Mouse (Mus musculus): ENCODE measurements around the gene Smim22. TPM values are rescaled to one million over a fixed set of nuclear protein-coding genes. Genes with fewer than 3 reads are reported as not detected.

The Smim22 gene
- total RNA-seq, 1 experiment: 1.9 TPM

- Histone ChIP-seq H3K9me3 (ENCODE audit: control insufficient read depth, insufficient read depth, low read depth, low read length) (no peaks in the 10 kb centered on the region), H3K27ac (ENCODE audit: insufficient read depth, low read depth, low read length, poor library complexity, severe bottlenecking) (no peak overlapping the region), H3K4me3 (ENCODE audit: insufficient read depth in 1 of 2, low read depth in 1 of 2, low read length in 2 of 2, poor library complexity in 1 of 2, severe bottlenecking in 1 of 2) (no peak overlapping the region), H3K36me3 (ENCODE audit: control insufficient read depth, insufficient read depth, low read length, poor library complexity, severe bottlenecking) (peaks cover 44% of the 10 kb centered on the region), H3K9ac (ENCODE audit: insufficient read depth, low read depth, low read length, poor library complexity, severe bottlenecking) (no peak overlapping the region), H3K4me1 (ENCODE audit: control insufficient read depth in 2 of 2, insufficient read depth in 2 of 2, low read length in 2 of 2, poor library complexity in 1 of 2) (peaks cover 11 to 13% of the 10 kb centered on the region in 2 experiments)
- no peak for DNase-seq (ENCODE audit: low read depth, low spot score)
- in situ Hi-C loops (cut with MboI; ENCODE audit: low sequenced_read_pairs in 2 of 2, unreplicated experiment in 2 of 2): no loop called here
- TF ChIP-seq ZNF384 (IDR thresholded peaks at IDR 0.05; ENCODE audit: low read depth, low read length) (no peak), HCFC1 (IDR thresholded peaks at IDR 0.05; ENCODE audit: borderline replicate concordance, insufficient read depth, low read length) (no peak), ZC3H11A (IDR thresholded peaks at IDR 0.05; ENCODE audit: borderline replicate concordance, low read depth, low read length) (no peak), CHD2 (IDR thresholded peaks at IDR 0.05; ENCODE audit: low read depth, low read length) (no peak), MAFK (IDR thresholded peaks at IDR 0.05; ENCODE audit: insufficient read depth, low read depth, low read length) (no peak)
Measured at GRCm38 (mm10) chr16:5014578-5014977, 7.5 kb downstream of the Smim22 start.

- Histone ChIP-seq H3K9ac (ENCODE audit: insufficient read depth, low read depth, low read length, poor library complexity, severe bottlenecking) (no peak overlapping the region), H3K9me3 (ENCODE audit: control insufficient read depth, insufficient read depth, low read depth, low read length) (no peaks in the 10 kb centered on the region), H3K4me3 (ENCODE audit: insufficient read depth in 1 of 2, low read depth in 1 of 2, low read length in 2 of 2, poor library complexity in 1 of 2, severe bottlenecking in 1 of 2) (no peak overlapping the region), H3K4me1 (ENCODE audit: control insufficient read depth in 2 of 2, insufficient read depth in 2 of 2, low read length in 2 of 2, poor library complexity in 1 of 2) (no peaks in the 10 kb centered on the region), H3K27ac (ENCODE audit: insufficient read depth, low read depth, low read length, poor library complexity, severe bottlenecking) (no peak overlapping the region), H3K36me3 (ENCODE audit: control insufficient read depth, insufficient read depth, low read length, poor library complexity, severe bottlenecking) (peaks cover 41% of the 10 kb centered on the region)
- TF ChIP-seq HCFC1 (IDR thresholded peaks at IDR 0.05; ENCODE audit: borderline replicate concordance, insufficient read depth, low read length) (no peak), CHD2 (IDR thresholded peaks at IDR 0.05; ENCODE audit: low read depth, low read length) (no peak), ZC3H11A (IDR thresholded peaks at IDR 0.05; ENCODE audit: borderline replicate concordance, low read depth, low read length) (no peak), ZNF384 (IDR thresholded peaks at IDR 0.05; ENCODE audit: low read depth, low read length) (no peak), MAFK (IDR thresholded peaks at IDR 0.05; ENCODE audit: insufficient read depth, low read depth, low read length) (no peak)
- DNase-seq (ENCODE audit: low read depth, low spot score): no peak
- in situ Hi-C loops (cut with MboI; ENCODE audit: low sequenced_read_pairs in 2 of 2, unreplicated experiment in 2 of 2): no loop called here
Measured at GRCm38 (mm10) chr16:5024021-5024420, 16.9 kb downstream of the Smim22 start.

- Histone ChIP-seq H3K9ac (ENCODE audit: insufficient read depth, low read depth, low read length, poor library complexity, severe bottlenecking) (no peak overlapping the region), H3K9me3 (ENCODE audit: control insufficient read depth, insufficient read depth, low read depth, low read length) (no peaks in the 10 kb centered on the region), H3K36me3 (ENCODE audit: control insufficient read depth, insufficient read depth, low read length, poor library complexity, severe bottlenecking) (peaks cover 50% of the 10 kb centered on the region), H3K4me1 (ENCODE audit: control insufficient read depth in 2 of 2, insufficient read depth in 2 of 2, low read length in 2 of 2, poor library complexity in 1 of 2) (no peaks in the 10 kb centered on the region), H3K27ac (ENCODE audit: insufficient read depth, low read depth, low read length, poor library complexity, severe bottlenecking) (no peak overlapping the region), H3K4me3 (ENCODE audit: insufficient read depth in 1 of 2, low read depth in 1 of 2, low read length in 2 of 2, poor library complexity in 1 of 2, severe bottlenecking in 1 of 2) (no peak overlapping the region)
- in situ Hi-C loops (cut with MboI; ENCODE audit: low sequenced_read_pairs in 2 of 2, unreplicated experiment in 2 of 2): no loop called here
- DNase-seq (ENCODE audit: low read depth, low spot score): no peak
- TF ChIP-seq MAFK (IDR thresholded peaks at IDR 0.05; ENCODE audit: insufficient read depth, low read depth, low read length) (no peak), ZNF384 (IDR thresholded peaks at IDR 0.05; ENCODE audit: low read depth, low read length) (no peak), CHD2 (IDR thresholded peaks at IDR 0.05; ENCODE audit: low read depth, low read length) (no peak), HCFC1 (IDR thresholded peaks at IDR 0.05; ENCODE audit: borderline replicate concordance, insufficient read depth, low read length) (no peak), ZC3H11A (IDR thresholded peaks at IDR 0.05; ENCODE audit: borderline replicate concordance, low read depth, low read length) (no peak)
Measured at GRCm38 (mm10) chr16:5029847-5030246, 22.8 kb downstream of the Smim22 start.

GRCm38 (mm10) chr16:5035591-5035990 lies 28.5 kb downstream of the Smim22 start:
- in situ Hi-C loops (cut with MboI; ENCODE audit: low sequenced_read_pairs in 2 of 2, unreplicated experiment in 2 of 2): no loop called here
- peaks cover 56% of the 10 kb centered on the region for H3K36me3 ChIP-seq (ENCODE audit: control insufficient read depth, insufficient read depth, low read length, poor library complexity, severe bottlenecking)
- DNase-seq (ENCODE audit: low read depth, low spot score): no peak
- H3K4me1 ChIP-seq (ENCODE audit: control insufficient read depth in 2 of 2, insufficient read depth in 2 of 2, low read length in 2 of 2, poor library complexity in 1 of 2): no peaks in the 10 kb centered on the region
- H3K9ac ChIP-seq (ENCODE audit: insufficient read depth, low read depth, low read length, poor library complexity, severe bottlenecking): no peak overlapping the region
- H3K27ac ChIP-seq (ENCODE audit: insufficient read depth, low read depth, low read length, poor library complexity, severe bottlenecking): no peak overlapping the region
- H3K9me3 ChIP-seq (ENCODE audit: control insufficient read depth, insufficient read depth, low read depth, low read length): no peaks in the 10 kb centered on the region
- H3K4me3 ChIP-seq (ENCODE audit: insufficient read depth in 1 of 2, low read depth in 1 of 2, low read length in 2 of 2, poor library complexity in 1 of 2, severe bottlenecking in 1 of 2): no peak overlapping the region
- TF ChIP-seq ZNF384 (IDR thresholded peaks at IDR 0.05; ENCODE audit: low read depth, low read length): no peak

GRCm38 (mm10) chr16:5036649-5037234 lies 29.7 kb downstream of the Smim22 start:
- in situ Hi-C loops (cut with MboI; ENCODE audit: low sequenced_read_pairs in 2 of 2, unreplicated experiment in 2 of 2): no loop called here
- DNase-seq (ENCODE audit: low read depth, low spot score): no peak
- Histone ChIP-seq H3K4me3 (ENCODE audit: insufficient read depth in 1 of 2, low read depth in 1 of 2, low read length in 2 of 2, poor library complexity in 1 of 2, severe bottlenecking in 1 of 2) (no peak overlapping the region), H3K9ac (ENCODE audit: insufficient read depth, low read depth, low read length, poor library complexity, severe bottlenecking) (no peak overlapping the region), H3K27ac (ENCODE audit: insufficient read depth, low read depth, low read length, poor library complexity, severe bottlenecking) (no peak overlapping the region), H3K36me3 (ENCODE audit: control insufficient read depth, insufficient read depth, low read length, poor library complexity, severe bottlenecking) (peaks cover 55% of the 10 kb centered on the region), H3K4me1 (ENCODE audit: control insufficient read depth in 2 of 2, insufficient read depth in 2 of 2, low read length in 2 of 2, poor library complexity in 1 of 2) (no peaks in the 10 kb centered on the region), H3K9me3 (ENCODE audit: control insufficient read depth, insufficient read depth, low read depth, low read length) (no peaks in the 10 kb centered on the region)
- TF ChIP-seq MAFK (IDR thresholded peaks at IDR 0.05; ENCODE audit: insufficient read depth, low read depth, low read length) (no peak), ZC3H11A (IDR thresholded peaks at IDR 0.05; ENCODE audit: borderline replicate concordance, low read depth, low read length) (no peak), CHD2 (IDR thresholded peaks at IDR 0.05; ENCODE audit: low read depth, low read length) (no peak), HCFC1 (IDR thresholded peaks at IDR 0.05; ENCODE audit: borderline replicate concordance, insufficient read depth, low read length) (no peak), ZNF384 (IDR thresholded peaks at IDR 0.05; ENCODE audit: low read depth, low read length) (no peak)
